Mouse (Mus musculus) embryonic fibroblast, embryonic 13.5 days (primary cell): Measurements from ENCODE around the gene Nfib. TPM values are rescaled to one million over a fixed set of nuclear protein-coding genes. Genes with fewer than 3 reads are reported as not detected.
A peak's percentile ranks its signal among the peaks of the same experiment; 100 is the strongest.
"Not testable (repeated sequence)": the region's sequence is repeated elsewhere in the genome, so short reads cannot be mapped to it uniquely, and the experiment has no call there.

Experiments used
- H3K27ac ChIP-seq: 2 replicates; pipeline ENCODE4 v1.5.1; 2012; ENCODE audit warnings: low read length, control low read depth, inconsistent platforms; ENCODE audit not compliant: insufficient read depth
- H3K4me1 ChIP-seq: 2 replicates; pipeline ENCODE4 v1.6.1; 2011; ENCODE audit warnings: low read length; ENCODE audit not compliant: control insufficient read depth, insufficient read depth
- H3K4me3 ChIP-seq: 2 replicates; pipeline ENCODE4 v1.5.1; 2011; ENCODE audit warnings: mild to moderate bottlenecking, control low read depth, low read length; ENCODE audit not compliant: insufficient read depth
- CTCF ChIP-seq: IDR thresholded peaks from 2 replicates; pipeline ENCODE4 v1.5.1; 2011; ENCODE audit warnings: mild to moderate bottlenecking, control low read depth, low read length, moderate library complexity, borderline replicate concordance; ENCODE audit not compliant: insufficient read depth
- POLR2A ChIP-seq: IDR thresholded peaks from 2 replicates; pipeline ENCODE4 v1.6.1; 2011; ENCODE audit warnings: low read depth, mild to moderate bottlenecking, control low read depth, low read length, moderate library complexity
- polyA plus RNA-seq: library from polyadenylated mRNA; stranded (reverse); fragments of >200 nt; gene quantifications from 2 replicates; pipeline ENCODE4 v1.2.4, GENCODE M21; 2011; ENCODE audit warnings: low read depth; ENCODE audit not compliant: missing spikeins, insufficient read length

The Nfib gene
- polyA plus RNA-seq, 1 experiment, result 69.5 TPM

- TF ChIP-seq CTCF (no peak), POLR2A (no peak)
- Histone ChIP-seq H3K4me1 (peaks cover 12% of the 10 kb centered on the region), H3K4me3 (no peak overlapping the region), H3K27ac (no peak overlapping the region)
Measured at GRCm38 (mm10) chr4:82267832-82268778, 437.4 kb downstream of the Nfib start.

GRCm38 (mm10) chr4:82266066-82266619 is 439.4 kb downstream of the Nfib start:
- no peak overlapping the region for H3K27ac ChIP-seq
- H3K4me3 ChIP-seq, result no peak overlapping the region
- TF ChIP-seq POLR2A (no peak), CTCF (no peak)
- H3K4me1 ChIP-seq, result peaks cover 12% of the 10 kb centered on the region

GRCm38 (mm10) chr4:82258545-82258944 is 447.0 kb downstream of the Nfib start:
- not testable (repeated sequence) for H3K4me1 ChIP-seq, H3K4me3 ChIP-seq, H3K27ac ChIP-seq

- Histone ChIP-seq H3K4me3 (no peak overlapping the region), H3K27ac (no peak overlapping the region), H3K4me1 (peaks cover 13% of the 10 kb centered on the region)
- TF ChIP-seq CTCF (no peak), POLR2A (no peak)
Measured at GRCm38 (mm10) chr4:82252054-82252453, 453.5 kb downstream of the Nfib start.

GRCm38 (mm10) chr4:82250355-82250659 is 455.2 kb downstream of the Nfib start:
- Histone ChIP-seq H3K4me1 (peaks cover 13% of the 10 kb centered on the region), H3K27ac (peak overlapping the region; percentile 97), H3K4me3 (no peak overlapping the region)
- TF ChIP-seq POLR2A, result no peak
- TF ChIP-seq CTCF, result no peak

GRCm38 (mm10) chr4:82249518-82250354 is 455.8 kb downstream of the Nfib start:
- TF ChIP-seq CTCF (no peak), POLR2A (no peak)
- Histone ChIP-seq H3K27ac (peak overlapping the region; percentile 97), H3K4me3 (no peak overlapping the region), H3K4me1 (peaks cover 13% of the 10 kb centered on the region)

- TF ChIP-seq CTCF (no peak), POLR2A (no peak)
Measured at GRCm38 (mm10) chr4:82248961-82249360, 456.6 kb downstream of the Nfib start.

GRCm38 (mm10) chr4:82248031-82248430 is 457.5 kb downstream of the Nfib start:
- TF ChIP-seq CTCF (no peak), POLR2A (no peak)
- Histone ChIP-seq H3K4me1 (peaks cover 13% of the 10 kb centered on the region), H3K27ac (no peak overlapping the region), H3K4me3 (no peak overlapping the region)

More at GRCm38 (mm10) chr4:82248961-82249360, 456.6 kb downstream of the Nfib start:
- peak overlapping the region; percentile 97 for H3K27ac ChIP-seq
- H3K4me3 ChIP-seq, result no peak overlapping the region
- H3K4me1 ChIP-seq, result peaks cover 13% of the 10 kb centered on the region

- TF ChIP-seq POLR2A, result no peak
- no peak for TF ChIP-seq CTCF
- Histone ChIP-seq H3K4me3 (no peak overlapping the region), H3K27ac (no peak overlapping the region), H3K4me1 (peaks cover 12% of the 10 kb centered on the region)
Measured at GRCm38 (mm10) chr4:82246290-82246689, 459.3 kb downstream of the Nfib start.

Other genes starting within 250 kb of the Nfib start
- 17.7 and 23.3 TPM in 2 replicates for gene Zdhhc21, start 154.2 kb upstream of the Nfib start, polyA plus RNA-seq
- gene Cer1, start 179.4 kb upstream of the Nfib start, polyA plus RNA-seq, result not detected in 2 replicates